Mouse (Mus musculus) liver, embryonic 14.5 days (tissue): ENCODE data around the gene Aqr. TPM values are rescaled to one million over a fixed set of nuclear protein-coding genes. Genes with fewer than 3 reads are reported as not detected.
"Not testable (repeated sequence)": the region's sequence is repeated elsewhere in the genome, so short reads cannot be mapped to it uniquely, and the experiment has no call there.

Experiments
- ATAC-seq: fragments of 200-750 bp; cut with Nextera tagmentation; 2 replicates; pipeline ENCODE4 v1.8.0; 2017; ENCODE audit warnings: moderate number of reproducible peaks, mild to moderate bottlenecking, moderate library complexity; ENCODE audit not compliant: insufficient read depth
- DNase-seq, 3 experiments: peaks; one replicate each; pipeline ENCODE4 v3.0.0-alpha.2; 2012 to 2013; ENCODE audit warnings: low read depth in 3 of 3, low spot score in 3 of 3
- H3K27ac ChIP-seq: fragments of 300-500 bp; sonication (generic); 2 replicates; pipeline ENCODE4 v1.5.1; 2014; ENCODE audit warnings: moderate library complexity, mild to moderate bottlenecking, control low read depth, inconsistent platforms
- H3K27me3 ChIP-seq: fragments of 300-500 bp; sonication (generic); 2 replicates; pipeline ENCODE4 v1.6.1; 2014; ENCODE audit warnings: mild to moderate bottlenecking, low read length, moderate library complexity; ENCODE audit not compliant: control insufficient read depth, insufficient read depth
- H3K36me3 ChIP-seq: fragments of 300-500 bp; sonication (generic); replicated peaks from 2 replicates; pipeline ENCODE4 v1.6.1; 2014; ENCODE audit warnings: low read depth; ENCODE audit not compliant: control insufficient read depth, insufficient read depth
- H3K4me1 ChIP-seq, 2 experiments: fragments of 200-500 bp in 1 of 2; fragments of 300-500 bp in 1 of 2; sonication (generic) in 1 of 2; replicated peaks; 2 replicates each; pipeline ENCODE4 v1.6.1; 2012 to 2014; ENCODE audit warnings: antibody characterized with exemption in 1 of 2, inconsistent platforms in 1 of 2, low read length in 1 of 2; ENCODE audit not compliant: control insufficient read depth in 2 of 2, insufficient read depth in 2 of 2
- H3K4me2 ChIP-seq: fragments of 300-500 bp; sonication (generic); 2 replicates; pipeline ENCODE4 v1.6.1; 2014; ENCODE audit warnings: low read depth, mild to moderate bottlenecking, control low read depth, moderate library complexity
- H3K4me3 ChIP-seq, 2 experiments: fragments of 200-500 bp in 1 of 2; fragments of 300-500 bp in 1 of 2; sonication (generic) in 1 of 2; 2 replicates each; pipeline ENCODE4 v1.5.1; 2012 to 2014; ENCODE audit warnings: low read depth in 2 of 2, low read length in 2 of 2, mild to moderate bottlenecking in 2 of 2, control low read depth in 1 of 2, inconsistent platforms in 1 of 2, moderate library complexity in 1 of 2; ENCODE audit not compliant: insufficient read depth in 1 of 2
- H3K9ac ChIP-seq: fragments of 300-500 bp; sonication (generic); replicated peaks from 2 replicates; pipeline ENCODE4 v1.6.1; 2014; ENCODE audit warnings: mild to moderate bottlenecking, control low read depth, moderate library complexity
- H3K9me3 ChIP-seq: fragments of 300-500 bp; sonication (generic); 2 replicates; pipeline ENCODE4 v1.6.1; 2016; ENCODE audit warnings: low read length, mixed read lengths; ENCODE audit not compliant: control insufficient read depth
- CTCF ChIP-seq: IDR thresholded peaks from 2 replicates; pipeline ENCODE4 v1.5.1; 2016; ENCODE audit warnings: antibody characterized with exemption, low read depth, control low read depth
- EP300 ChIP-seq: IDR thresholded peaks from 2 replicates; pipeline ENCODE4 v1.6.1; 2016; ENCODE audit warnings: antibody characterized with exemption, low read depth
- WGBS: fragments of 180-500 bp; shearing (Covaris S2); extraction: QIAGEN DNeasy Blood & Tissue Kit; methylation state at CpG from one replicate; pipeline ENCODE4 v1.1.7; 2014; ENCODE audit not compliant: insufficient replicate concordance; 5-methylcytosine and 5-hydroxymethylcytosine counted together
- polyA plus RNA-seq, 2 experiments: library from polyadenylated mRNA; depleted of rRNA in 1 of 2; stranded (reverse) in 1 of 2; unstranded in 1 of 2; fragments of >200 nt; fragmentation: Nextera tagmentation in 1 of 2; extraction: Ambion mirVana in 1 of 2; gene quantifications; 2 replicates each; pipeline versions ENCODE4 v1.2.1 to v1.2.3; 2012 to 2014

Aqr gene
- polyA plus RNA-seq (2012; rRNA removed) (13.1 and 16.4 TPM in 2 replicates), polyA plus RNA-seq (2014; fragmentation: Nextera tagmentation; extraction: Ambion mirVana) (21.6 and 21.8 TPM in 2 replicates)

DNA sequence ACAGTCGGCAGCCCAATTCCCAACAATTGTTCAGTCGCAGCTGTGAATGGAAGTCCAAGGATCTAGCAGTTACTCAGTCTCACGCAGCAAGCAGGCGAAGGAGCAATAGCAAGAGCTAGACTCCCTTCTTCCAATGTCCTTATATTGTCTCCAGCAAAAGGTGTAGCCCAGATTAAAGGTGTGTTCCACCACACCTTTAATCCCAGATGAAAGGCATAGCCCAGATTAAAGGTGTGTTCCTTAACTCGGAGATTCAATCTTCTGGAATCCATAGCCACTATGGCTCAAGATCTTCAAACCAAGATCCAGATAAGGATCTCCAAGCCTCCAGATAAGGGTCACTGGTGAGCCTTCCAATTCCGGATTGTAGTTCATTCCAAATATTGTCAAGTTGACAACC, at the start of gene Aqr:
Aqr (minus strand) TSS at position 101 of the 400 bp plus-strand sequence.
- not testable (repeated sequence) for H3K27ac ChIP-seq, H3K36me3 ChIP-seq, H3K4me1 ChIP-seq, H3K27me3 ChIP-seq, H3K9me3 ChIP-seq, H3K9ac ChIP-seq, H3K4me2 ChIP-seq, H3K4me3 ChIP-seq, DNase-seq, ATAC-seq
- WGBS = 63% methylated on average over 1 of the region's 6 CpGs

DNA sequence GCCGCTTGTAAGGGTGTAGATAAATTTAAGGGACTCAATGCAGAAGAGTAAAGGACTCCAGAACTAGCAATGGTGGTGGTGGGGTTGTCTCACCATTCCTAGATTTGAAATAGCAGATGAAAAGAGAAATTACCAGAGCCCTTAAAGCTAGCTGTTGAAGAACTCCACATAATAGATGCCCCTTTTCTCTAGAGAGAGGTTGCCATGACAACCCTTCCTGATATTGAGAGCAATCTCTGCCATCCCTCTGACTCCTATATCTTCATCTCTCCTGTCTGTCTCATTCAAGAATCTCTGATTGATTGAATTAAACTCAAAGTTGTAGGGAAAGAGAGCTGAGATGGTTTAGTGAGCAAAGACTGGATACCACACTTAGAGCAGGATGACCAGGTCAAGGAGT, 49.7 kb upstream of the Aqr start:
- H3K9me3 ChIP-seq = no peaks in the 10 kb centered on the region
- WGBS = 37% methylated on average over 1 of the region's 1 CpGs
- TF ChIP-seq EP300 (no peak), CTCF (no peak)
- no peak overlapping the region for H3K9ac ChIP-seq
- H3K36me3 ChIP-seq = no peaks in the 10 kb centered on the region
- no peak overlapping the region for H3K4me3 ChIP-seq
- no peak overlapping the region for H3K4me2 ChIP-seq
- no peaks in the 10 kb centered on the region for H3K27me3 ChIP-seq
- no peak overlapping the region for H3K27ac ChIP-seq
- no peaks in the 10 kb centered on the region for H3K4me1 ChIP-seq
- ATAC-seq (no peak), DNase-seq (no peak)

GRCm38 (mm10) chr2:114235584-114235983, 48.8 kb upstream of the Aqr start:
- Histone ChIP-seq H3K27ac (no peak overlapping the region), H3K27me3 (no peaks in the 10 kb centered on the region), H3K4me2 (no peak overlapping the region), H3K9me3 (no peaks in the 10 kb centered on the region), H3K4me3 (no peak overlapping the region), H3K9ac (no peak overlapping the region), H3K36me3 (no peaks in the 10 kb centered on the region), H3K4me1 (no peaks in the 10 kb centered on the region)
- no peak for DNase-seq
- no peak for TF ChIP-seq EP300
- TF ChIP-seq CTCF = no peak
- no peak for ATAC-seq
- WGBS = 66% methylated on average over 3 of the region's 3 CpGs

GRCm38 (mm10) chr2:114231248-114231647, 44.4 kb upstream of the Aqr start:
- Histone ChIP-seq H3K4me3 (no peak overlapping the region), H3K4me1 (no peaks in the 10 kb centered on the region), H3K27me3 (no peaks in the 10 kb centered on the region), H3K36me3 (no peaks in the 10 kb centered on the region), H3K9ac (no peak overlapping the region), H3K4me2 (no peak overlapping the region), H3K27ac (no peak overlapping the region), H3K9me3 (no peaks in the 10 kb centered on the region)
- TF ChIP-seq CTCF = no peak
- TF ChIP-seq EP300 = no peak
- DNase-seq (no peak), ATAC-seq (no peak)
- 49% methylated on average over 2 of the region's 2 CpGs for WGBS

- Histone ChIP-seq H3K27ac (no peak overlapping the region), H3K4me3 (no peak overlapping the region), H3K4me2 (no peak overlapping the region), H3K27me3 (no peaks in the 10 kb centered on the region), H3K9me3 (no peaks in the 10 kb centered on the region), H3K4me1 (no peaks in the 10 kb centered on the region), H3K9ac (no peak overlapping the region), H3K36me3 (no peaks in the 10 kb centered on the region)
- WGBS = 49% methylated on average over 2 of the region's 2 CpGs
- DNase-seq = no peak
- TF ChIP-seq CTCF = no peak
- TF ChIP-seq EP300 = no peak
- no peak for ATAC-seq
Observed at GRCm38 (mm10) chr2:114228672-114229071, 41.8 kb upstream of the Aqr start.

DNA sequence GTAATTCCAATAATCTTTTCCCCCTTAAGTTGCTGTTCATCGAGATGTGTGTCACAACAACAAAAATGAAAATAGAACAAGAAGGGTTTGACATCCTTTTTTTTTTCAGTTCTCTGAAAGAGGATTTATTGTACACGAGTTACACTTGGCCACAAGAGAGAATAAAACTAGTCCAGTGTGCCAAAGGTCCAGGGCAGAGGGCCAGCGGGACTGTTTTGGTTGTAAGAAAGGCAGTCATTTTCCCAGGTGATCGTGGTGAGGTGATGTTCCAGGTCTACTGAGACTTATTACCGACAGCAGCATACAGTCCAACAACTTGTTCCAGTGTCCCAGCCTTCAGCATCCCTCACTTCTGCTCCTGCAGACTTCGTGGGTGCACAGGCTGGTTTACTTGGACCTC, 18.2 kb upstream of the Aqr start:
- no peak for ATAC-seq
- no peaks in the 10 kb centered on the region for H3K27me3 ChIP-seq
- H3K9ac ChIP-seq = no peak overlapping the region
- H3K4me3 ChIP-seq = no peak overlapping the region
- H3K4me1 ChIP-seq = peaks cover 0 to 4% of the 10 kb centered on the region in 2 experiments; a peak in 3 of 4 replicates
- H3K4me2 ChIP-seq = no peak overlapping the region
- 42% methylated on average over 6 of the region's 6 CpGs for WGBS
- DNase-seq = no peak
- TF ChIP-seq EP300 (no peak), CTCF (no peak)
- no peaks in the 10 kb centered on the region for H3K9me3 ChIP-seq
- no peaks in the 10 kb centered on the region for H3K36me3 ChIP-seq
- H3K27ac ChIP-seq = no peak overlapping the region
